Mouse (Mus musculus) limb, embryonic 15.5 days (tissue): ENCODE data around the gene Ppt2. TPM values are rescaled to one million over a fixed set of nuclear protein-coding genes. Genes with fewer than 3 reads are reported as not detected.
A peak's percentile ranks its signal among the peaks of the same experiment; 100 is the strongest.

Source experiments
- ATAC-seq: fragments of 200-750 bp; cut with Nextera tagmentation; 2 replicates; pipeline ENCODE4 v1.8.0; 2017; ENCODE audit warnings: low read depth, moderate TSS enrichment; ENCODE audit not compliant: insufficient number of reproducible peaks, low FRiP score, low TSS enrichment
- H3K27ac ChIP-seq: fragments of 300-500 bp; sonication (generic); 2 replicates; pipeline ENCODE4 v1.5.1; 2015; ENCODE audit warnings: moderate library complexity, mild to moderate bottlenecking, inconsistent platforms
- H3K27me3 ChIP-seq: fragments of 300-500 bp; sonication (generic); 2 replicates; pipeline ENCODE4 v1.6.1; 2015; ENCODE audit warnings: inconsistent platforms
- H3K36me3 ChIP-seq: fragments of 300-500 bp; sonication (generic); 2 replicates; pipeline ENCODE4 v1.6.1; 2015; ENCODE audit warnings: inconsistent platforms
- H3K4me1 ChIP-seq: fragments of 300-500 bp; sonication (generic); 2 replicates; pipeline ENCODE4 v1.6.1; 2015; ENCODE audit warnings: inconsistent platforms
- H3K4me2 ChIP-seq: fragments of 300-500 bp; sonication (generic); 2 replicates; pipeline ENCODE4 v1.6.1; 2015; ENCODE audit warnings: mild to moderate bottlenecking, inconsistent platforms
- H3K4me3 ChIP-seq: fragments of 300-500 bp; sonication (generic); 2 replicates; pipeline ENCODE4 v1.5.1; 2015; ENCODE audit warnings: mild to moderate bottlenecking, inconsistent platforms
- H3K9ac ChIP-seq: fragments of 300-500 bp; sonication (generic); 2 replicates; pipeline ENCODE4 v1.6.1; 2015; ENCODE audit warnings: inconsistent platforms
- H3K9me3 ChIP-seq: fragments of 300-500 bp; sonication (generic); 2 replicates; pipeline ENCODE4 v1.6.1; 2016; ENCODE audit warnings: inconsistent platforms
- WGBS: fragments of 180-500 bp; shearing (Covaris S2); methylation state at CpG from one replicate; pipeline ENCODE4 v1.1.7; 2015; 5-methylcytosine and 5-hydroxymethylcytosine counted together
- polyA plus RNA-seq: library from polyadenylated mRNA; unstranded; fragments of >200 nt; fragmentation: Nextera tagmentation; extraction: Ambion mirVana; gene quantifications from 2 replicates; pipeline ENCODE4 v1.2.1, GENCODE M21; 2015

The Ppt2 gene
- polyA plus RNA-seq, 1 experiment from 2014 or later: 26.8 TPM

- H3K4me1 ChIP-seq: peaks cover 53% of the 10 kb centered on the region
- 6% methylated on average over 12 of the region's 12 CpGs for WGBS
Measured at GRCm38 (mm10) chr17:34631647-34632046, 3.3 kb upstream of the Ppt2 start.

GRCm38 (mm10) chr17:34630761-34631301, 2.5 kb upstream of the Ppt2 start:
- no peak for ATAC-seq
- Histone ChIP-seq H3K9me3 (no peaks in the 10 kb centered on the region), H3K27me3 (peaks cover 33% of the 10 kb centered on the region), H3K36me3 (no peaks in the 10 kb centered on the region), H3K4me1 (peaks cover 61% of the 10 kb centered on the region), H3K9ac (no peak overlapping the region; the same call in 1 of the 2 replicates), H3K4me2 (peak overlapping the region; percentile 42), H3K4me3 (peak overlapping the region; percentile 78), H3K27ac (no peak overlapping the region)
- WGBS: 3% methylated on average over 42 of the region's 48 CpGs

More at GRCm38 (mm10) chr17:34631647-34632046, 3.3 kb upstream of the Ppt2 start:
- ATAC-seq: no peak
- Histone ChIP-seq H3K27ac (no peak overlapping the region), H3K27me3 (peaks cover 33% of the 10 kb centered on the region), H3K9ac (no peak overlapping the region), H3K36me3 (no peaks in the 10 kb centered on the region), H3K4me2 (peak overlapping the region; percentile 79), H3K4me3 (peak overlapping the region; percentile 39), H3K9me3 (no peaks in the 10 kb centered on the region)

GRCm38 (mm10) chr17:34629796-34630603, 1.7 kb upstream of the Ppt2 start:
- ATAC-seq: no peak
- Histone ChIP-seq H3K4me1 (peaks cover 61% of the 10 kb centered on the region), H3K9me3 (no peaks in the 10 kb centered on the region), H3K4me3 (peak overlapping the region; percentile 78), H3K36me3 (peaks cover 8% of the 10 kb centered on the region), H3K9ac (no peak overlapping the region), H3K4me2 (peak overlapping the region; percentile 90; the same call in 1 of the 2 replicates), H3K27ac (no peak overlapping the region), H3K27me3 (peaks cover 33% of the 10 kb centered on the region)
- 25% methylated on average over 12 of the region's 12 CpGs for WGBS

GRCm38 (mm10) chr17:34629221-34629751, 976 bp upstream of the Ppt2 start, which contains the start of gene Prrt1:
Gene Prrt1 (plus strand): TSS chr17:34629533.
- Histone ChIP-seq H3K4me2 (peak within 1 kb of the TSS; percentile 90), H3K27ac (peak within 1 kb of the TSS; percentile 96), H3K4me3 (peak within 1 kb of the TSS; percentile 78), H3K9ac (peak within 1 kb of the TSS; percentile 65; the same call in 1 of the 2 replicates), H3K9me3 (no peaks in the 10 kb centered on the region), H3K36me3 (peaks cover 10% of the 10 kb centered on the region), H3K27me3 (peaks cover 33% of the 10 kb centered on the region), H3K4me1 (peaks cover 61% of the 10 kb centered on the region)
- no peak for ATAC-seq
- 4% methylated on average over 16 of the region's 16 CpGs for WGBS

- H3K9ac ChIP-seq: no peak overlapping the region
- H3K9me3 ChIP-seq: no peaks in the 10 kb centered on the region
- peak overlapping the region; percentile 78 for H3K4me3 ChIP-seq
- H3K27ac ChIP-seq: peak overlapping the region; percentile 96
- H3K4me1 ChIP-seq: peaks cover 61% of the 10 kb centered on the region
- ATAC-seq: no peak
- peak overlapping the region; percentile 90 for H3K4me2 ChIP-seq
- WGBS: 36% methylated on average over 5 of the region's 5 CpGs
- peaks cover 14% of the 10 kb centered on the region for H3K36me3 ChIP-seq
- H3K27me3 ChIP-seq: peaks cover 33% of the 10 kb centered on the region
Measured at GRCm38 (mm10) chr17:34628644-34628967, 296 bp upstream of the Ppt2 start.

- Histone ChIP-seq H3K9ac (peak overlapping the region; percentile 75), H3K27me3 (peaks cover 25% of the 10 kb centered on the region), H3K36me3 (peaks cover 27% of the 10 kb centered on the region), H3K4me3 (peak overlapping the region; percentile 78), H3K4me2 (peak overlapping the region; percentile 90), H3K9me3 (no peaks in the 10 kb centered on the region), H3K27ac (peak overlapping the region; percentile 96), H3K4me1 (peaks cover 55% of the 10 kb centered on the region)
- peak; percentile 77 for ATAC-seq
- WGBS: under 1% methylated on average over 43 of the region's 45 CpGs
Measured at GRCm38 (mm10) chr17:34627093-34627942, 992 bp downstream of the Ppt2 start.

GRCm38 (mm10) chr17:34626773-34627092, 1.6 kb downstream of the Ppt2 start:
- Histone ChIP-seq H3K4me3 (peak overlapping the region; percentile 78), H3K27me3 (peaks cover 24% of the 10 kb centered on the region), H3K9ac (peak overlapping the region; percentile 75), H3K9me3 (no peaks in the 10 kb centered on the region), H3K36me3 (peaks cover 33% of the 10 kb centered on the region), H3K4me1 (peaks cover 49% of the 10 kb centered on the region), H3K4me2 (peak overlapping the region; percentile 90), H3K27ac (peak overlapping the region; percentile 96)
- WGBS: under 1% methylated on average over 18 of the region's 18 CpGs
- ATAC-seq: no peak

GRCm38 (mm10) chr17:34626062-34626772, 2.1 kb downstream of the Ppt2 start:
- 49% methylated on average over 16 of the region's 16 CpGs for WGBS
- Histone ChIP-seq H3K4me2 (peak overlapping the region; percentile 90), H3K4me3 (peak overlapping the region; percentile 78), H3K27ac (peak overlapping the region; percentile 96), H3K36me3 (peaks cover 38% of the 10 kb centered on the region), H3K9me3 (no peaks in the 10 kb centered on the region), H3K9ac (peak overlapping the region; percentile 75), H3K27me3 (peaks cover 19% of the 10 kb centered on the region), H3K4me1 (peaks cover 44% of the 10 kb centered on the region)
- ATAC-seq: no peak

- Histone ChIP-seq H3K4me2 (no peak overlapping the region), H3K4me3 (no peak overlapping the region), H3K4me1 (peaks cover 32% of the 10 kb centered on the region), H3K27ac (no peak overlapping the region), H3K36me3 (peaks cover 51% of the 10 kb centered on the region), H3K9me3 (no peaks in the 10 kb centered on the region), H3K9ac (no peak overlapping the region), H3K27me3 (peaks cover 6% of the 10 kb centered on the region)
- no peak for ATAC-seq
- 89% methylated on average over 3 of the region's 3 CpGs for WGBS
Measured at GRCm38 (mm10) chr17:34624981-34625380, 3.3 kb downstream of the Ppt2 start.

- Histone ChIP-seq H3K9ac (no peak overlapping the region), H3K4me3 (no peak overlapping the region), H3K27me3 (no peaks in the 10 kb centered on the region), H3K4me2 (no peak overlapping the region), H3K4me1 (peaks cover 14% of the 10 kb centered on the region), H3K9me3 (no peaks in the 10 kb centered on the region), H3K27ac (no peak overlapping the region), H3K36me3 (peaks cover 65% of the 10 kb centered on the region)
- no peak for ATAC-seq
- WGBS: 82% methylated on average over 9 of the region's 9 CpGs
Measured at GRCm38 (mm10) chr17:34623161-34623560, 5.1 kb downstream of the Ppt2 start.

- H3K36me3 ChIP-seq: peaks cover 79% of the 10 kb centered on the region
- no peak overlapping the region for H3K9ac ChIP-seq
- H3K9me3 ChIP-seq: no peaks in the 10 kb centered on the region
- no peak overlapping the region for H3K27ac ChIP-seq
- H3K4me2 ChIP-seq: no peak overlapping the region
- no peak overlapping the region for H3K4me3 ChIP-seq
- 87% methylated on average over 8 of the region's 8 CpGs for WGBS
- H3K27me3 ChIP-seq: no peaks in the 10 kb centered on the region
- ATAC-seq: no peak
- H3K4me1 ChIP-seq: peaks cover 2% of the 10 kb centered on the region; the same call in 1 of the 2 replicates
Measured at GRCm38 (mm10) chr17:34621006-34621405, 7.3 kb downstream of the Ppt2 start.
